Mouse (Mus musculus): ENCODE results near the gene Rai2. TPM values are rescaled to one million over a fixed set of nuclear protein-coding genes. Genes with fewer than 3 reads are reported as not detected.

The Rai2 gene
- 10 to 100 TPM; 46.2 to 51.9 (median 49.6) TPM for total RNA-seq (2022)

DNA sequence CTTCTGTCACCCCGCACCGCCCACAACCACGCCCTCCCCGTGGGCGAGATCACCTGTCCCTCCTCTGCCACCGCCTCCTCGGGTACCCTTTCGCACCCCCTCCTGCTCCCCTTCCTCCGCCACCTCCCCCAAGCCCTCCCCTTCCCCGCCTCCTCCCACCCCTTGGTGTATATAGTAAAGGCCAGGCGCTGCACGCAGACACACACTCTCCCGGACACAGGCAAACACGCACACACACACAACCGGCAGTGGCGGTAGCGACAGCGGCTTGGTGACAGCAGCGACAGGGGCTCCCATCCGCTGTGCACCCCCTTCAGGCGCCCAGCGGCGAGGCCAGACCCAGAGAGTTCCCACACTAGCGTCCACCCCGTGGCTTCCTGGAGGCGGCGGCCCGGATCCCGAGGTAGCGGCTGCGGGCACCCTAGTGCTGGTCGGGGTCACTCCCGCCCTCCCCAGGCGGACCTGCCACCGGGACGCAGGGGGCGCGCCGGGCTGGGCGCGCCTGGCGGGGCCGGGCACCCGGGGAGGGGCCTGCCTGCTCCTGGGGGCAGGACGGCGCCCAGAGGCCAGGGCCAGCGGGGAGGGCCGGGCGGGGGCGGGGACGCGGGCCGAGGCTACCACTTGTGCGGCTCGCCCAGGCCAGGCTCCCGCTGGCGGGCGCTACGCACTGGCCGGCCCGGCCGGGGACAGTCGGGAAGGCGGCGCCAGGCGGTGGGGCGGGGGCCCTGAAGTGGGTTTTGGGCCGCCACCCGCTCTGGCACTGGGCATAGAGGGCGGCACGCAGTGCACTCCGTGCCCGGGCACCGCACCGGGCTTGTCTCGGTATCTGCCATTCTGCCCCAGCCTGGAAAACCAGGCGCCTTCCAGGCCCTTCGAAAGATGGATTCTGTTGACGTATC, at the start of gene Rai2:
Gene Rai2 (plus strand): TSS at position 205 of the 899 bp plus-strand sequence.
- no peak for DNase-seq (ENCODE audit: low spot score)

DNA sequence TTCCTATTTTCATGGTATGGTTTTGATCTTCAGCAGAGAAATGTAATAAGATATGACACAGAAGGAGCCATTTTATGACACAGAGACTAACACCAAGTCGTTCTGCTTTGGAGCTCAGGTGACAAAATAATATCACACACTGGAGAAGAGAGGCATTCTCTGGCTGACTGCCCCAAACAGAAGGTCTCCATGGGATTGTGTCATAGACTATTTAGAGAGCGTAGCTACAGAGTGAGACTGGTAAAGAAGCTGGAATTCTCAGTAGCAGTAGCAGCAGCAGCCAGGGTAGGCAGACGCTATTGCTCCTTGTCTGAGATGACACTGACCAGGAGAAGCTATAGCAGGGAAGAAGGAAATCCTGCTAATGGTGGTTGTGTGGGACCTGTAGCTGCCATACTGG, 27.5 kb upstream of the Rai2 start:
- DNase-seq (ENCODE audit: low spot score), result peak; percentile 14

DNA sequence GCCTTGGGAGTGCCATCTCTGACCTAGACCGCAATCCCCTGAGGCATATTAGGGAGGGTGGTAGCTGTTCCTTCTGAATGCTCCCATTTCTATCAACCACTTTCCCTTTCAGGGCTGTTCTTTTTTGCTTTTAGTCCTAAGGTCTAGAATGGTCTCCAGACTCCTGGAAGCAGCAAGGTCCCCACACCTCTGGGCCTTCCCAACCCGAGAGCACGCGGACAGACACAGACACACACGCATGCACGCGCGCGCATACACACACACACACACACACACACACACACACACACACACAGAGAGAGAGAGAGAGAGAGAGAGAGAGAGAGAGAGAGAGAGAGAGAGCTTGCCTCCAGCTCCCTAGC, 385 bp upstream of the Rai2 start:
- no peak for DNase-seq (ENCODE audit: low spot score)

DNA sequence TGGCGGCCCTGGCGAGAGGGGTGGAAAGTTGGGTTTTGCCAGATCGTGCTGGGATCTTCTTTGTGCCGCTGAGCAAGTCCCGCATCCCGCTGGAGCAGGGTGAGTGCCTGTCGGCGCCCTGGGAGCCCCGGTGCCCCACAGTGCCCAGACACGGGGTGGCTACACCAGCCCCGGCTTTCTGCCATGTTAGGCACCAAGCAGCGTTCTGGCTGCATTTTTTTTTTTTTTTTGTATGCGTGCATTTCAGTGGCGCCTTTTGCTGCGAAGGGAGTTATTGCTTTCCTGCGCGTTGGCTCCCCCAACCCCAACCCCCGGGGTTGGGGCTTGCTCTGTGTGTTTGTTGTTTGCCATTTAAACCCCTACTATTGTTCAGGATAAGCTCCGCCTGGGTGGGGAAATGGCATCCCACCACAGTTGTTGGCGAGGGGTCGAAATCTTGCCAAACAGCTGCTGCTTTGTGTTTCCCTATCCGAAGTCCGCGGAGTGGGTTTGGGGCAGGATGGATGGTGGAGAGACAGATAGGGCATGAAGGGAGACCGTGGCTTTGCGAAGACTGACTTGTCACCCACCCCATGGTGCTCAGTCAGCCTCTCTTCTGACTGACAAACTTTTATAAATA, 1.0 kb downstream of the Rai2 start:
- no peak for DNase-seq (ENCODE audit: low spot score)

DNA sequence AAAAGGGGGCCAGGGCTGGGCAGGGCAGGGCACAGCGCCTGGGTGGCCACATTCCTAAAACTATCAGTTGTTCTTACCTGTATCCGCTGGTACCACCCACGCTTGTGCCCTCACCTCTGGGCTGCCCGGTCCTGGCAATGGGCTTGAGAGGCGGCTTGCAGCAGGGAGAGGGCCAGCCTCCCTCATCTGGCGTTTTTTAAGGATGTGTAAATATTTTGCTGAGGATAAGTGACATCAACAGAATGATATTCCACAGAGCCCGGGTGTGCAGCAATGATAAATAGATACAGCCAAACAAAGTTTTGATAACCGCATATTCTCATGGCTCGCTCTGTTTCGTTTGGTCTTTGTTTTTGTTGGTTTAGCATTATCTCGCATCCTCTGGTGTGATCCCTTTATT, 1.7 kb downstream of the Rai2 start:
- no peak for DNase-seq (ENCODE audit: low spot score)

DNA sequence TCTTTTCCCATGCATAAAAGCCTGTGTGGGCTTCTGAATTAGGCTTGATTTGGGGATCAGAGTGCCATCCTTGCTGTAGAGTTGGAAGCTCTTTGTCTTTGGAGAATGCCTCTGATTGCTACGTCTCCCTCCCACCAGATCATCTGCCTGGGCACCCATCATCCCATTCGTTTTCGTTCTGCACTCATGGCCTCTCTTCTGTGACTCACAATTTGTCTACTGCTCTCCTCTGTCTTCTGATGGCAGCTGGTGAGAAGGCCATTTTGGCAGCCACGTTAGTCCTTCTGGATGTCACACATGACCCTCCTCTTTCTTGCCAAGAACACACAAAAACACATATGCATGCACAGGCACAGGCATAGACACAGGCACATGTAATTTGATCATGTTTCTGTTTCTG, 4.2 kb downstream of the Rai2 start:
- DNase-seq (ENCODE audit: low spot score), result no peak

DNA sequence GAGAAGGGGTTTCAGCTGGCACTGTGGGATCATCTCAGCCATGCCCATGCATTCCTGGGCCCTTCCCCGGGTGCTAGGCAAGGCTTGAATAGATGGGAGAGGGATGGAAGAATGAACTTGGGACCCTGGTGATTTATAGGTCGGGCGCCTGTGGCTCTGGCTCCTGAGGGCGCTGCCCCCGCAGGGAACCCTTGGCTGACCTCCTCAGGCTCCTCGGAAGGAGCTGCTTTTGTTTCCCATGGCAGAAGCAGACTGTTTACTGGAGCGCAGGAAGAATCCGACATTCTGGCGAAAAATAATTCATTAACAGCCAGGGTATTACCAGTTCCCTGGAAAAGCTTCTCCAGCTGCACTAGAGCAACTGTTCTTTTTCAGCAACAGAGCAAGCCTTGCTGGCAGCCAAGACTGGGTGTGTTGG, 6.5 kb downstream of the Rai2 start:
- DNase-seq (ENCODE audit: low spot score), result no peak

DNA sequence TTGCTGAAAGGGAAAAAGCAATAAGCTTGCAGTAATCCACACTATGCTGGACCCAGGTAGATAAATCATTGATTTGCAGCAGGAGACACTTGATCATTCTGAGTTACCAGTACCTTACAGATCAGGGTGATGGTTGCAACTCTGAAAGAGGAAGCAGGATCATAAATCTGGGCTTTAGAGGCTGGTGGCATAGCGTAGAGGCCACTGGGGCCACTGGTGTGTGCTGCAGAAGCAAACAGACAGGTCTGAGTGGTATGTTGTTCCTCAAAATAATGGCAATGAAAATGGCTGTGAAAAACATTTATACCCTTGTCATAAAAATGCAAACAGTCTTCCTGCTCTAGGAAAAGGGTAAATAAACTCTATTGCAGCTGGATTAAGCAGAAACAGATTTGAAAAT, 9.4 kb downstream of the Rai2 start:
- DNase-seq (ENCODE audit: low spot score), result no peak

DNA sequence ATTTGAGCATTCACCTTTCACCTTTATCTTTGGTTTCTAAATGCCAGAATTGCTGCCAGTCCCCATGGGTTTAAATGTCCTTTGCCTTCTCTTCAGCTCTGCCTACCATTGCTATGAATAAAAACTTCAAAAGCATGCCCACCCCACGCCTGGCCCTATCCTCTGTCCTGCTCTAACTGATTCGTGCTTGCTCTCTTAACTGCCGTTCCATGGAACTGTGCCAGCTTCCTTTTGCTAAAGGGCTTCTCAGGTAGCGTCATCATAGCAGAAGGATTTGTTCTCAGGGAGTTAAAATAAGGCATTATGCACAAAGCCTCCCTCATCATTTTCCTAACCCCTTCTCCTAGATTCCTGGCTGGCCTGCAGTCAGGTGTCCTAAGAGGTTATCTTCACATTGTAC, 11.6 kb downstream of the Rai2 start:
- DNase-seq (ENCODE audit: low spot score), result no peak

DNA sequence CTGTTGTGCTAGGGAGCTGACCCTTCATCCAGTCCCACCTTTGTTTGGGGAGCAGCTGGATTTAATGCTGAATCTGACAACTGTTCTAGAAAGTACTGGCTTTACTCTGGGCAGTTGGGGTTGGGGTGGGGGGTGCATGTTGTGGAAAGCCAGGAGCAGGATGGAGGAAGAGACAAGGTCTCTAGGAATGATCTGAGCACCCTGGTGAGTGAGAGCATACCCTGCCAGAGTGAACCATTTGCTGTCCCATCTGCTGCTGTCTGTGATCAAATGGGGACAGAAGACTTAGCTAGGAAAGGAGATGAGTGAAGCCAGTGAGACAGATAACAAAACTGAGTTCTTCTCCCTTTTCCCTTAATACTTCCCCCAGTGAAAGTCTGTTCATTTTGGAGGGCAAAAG, 13.2 kb downstream of the Rai2 start:
- no peak for DNase-seq (ENCODE audit: low spot score)

DNA sequence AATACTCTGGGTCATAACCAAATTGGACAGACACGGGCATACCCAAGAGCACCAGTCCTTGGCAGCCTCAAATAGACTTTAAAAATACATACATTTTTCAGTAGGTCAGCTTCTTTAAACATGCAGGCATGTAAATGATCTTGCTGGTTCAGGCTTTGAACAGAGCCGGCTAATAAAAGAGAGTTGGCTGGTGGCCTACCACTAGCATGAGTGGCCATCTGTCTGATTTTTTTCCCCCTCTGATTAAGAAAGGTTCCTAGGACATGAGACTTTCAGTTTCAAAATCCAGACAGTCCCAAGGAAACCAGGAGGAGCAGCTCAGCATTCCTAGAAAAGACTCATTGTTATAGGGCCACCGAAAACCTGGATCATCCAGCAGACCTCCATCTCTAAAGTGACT, 15.0 kb downstream of the Rai2 start:
- DNase-seq (ENCODE audit: low spot score), result no peak

DNA sequence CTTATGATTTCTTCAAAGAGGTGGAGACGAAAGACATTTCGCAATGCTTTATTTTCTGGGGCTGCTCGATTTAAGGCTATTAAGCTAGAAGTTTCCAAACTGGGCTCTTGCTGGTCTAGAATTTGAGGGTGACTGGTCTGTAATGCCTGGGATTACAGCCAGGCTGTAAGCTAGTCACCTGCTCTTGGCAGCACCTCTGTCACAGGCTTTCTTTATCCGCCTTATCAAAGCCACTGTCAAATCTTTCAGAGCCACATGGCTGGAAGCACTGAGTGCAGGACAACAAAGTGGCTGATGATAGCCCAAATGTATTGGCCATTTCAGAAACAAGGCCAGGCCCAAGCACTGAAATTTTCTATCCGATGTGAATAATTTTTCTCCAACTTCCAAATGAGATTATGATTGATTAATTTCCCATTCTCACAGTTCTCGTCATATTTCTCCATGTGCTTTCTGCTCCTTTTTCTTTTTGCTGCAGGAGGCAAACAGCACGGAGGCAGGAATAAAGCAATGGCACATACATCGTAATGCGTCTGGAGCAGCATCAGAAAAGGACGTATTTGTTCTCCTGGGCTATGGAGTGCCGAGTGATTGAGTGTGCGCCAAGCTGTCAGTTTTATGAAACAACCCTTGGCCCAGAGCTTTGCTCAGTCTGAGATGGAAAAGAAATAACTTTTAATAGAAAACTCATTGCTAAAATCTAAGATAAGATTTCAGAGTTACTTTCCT, 16.9 kb downstream of the Rai2 start:
- DNase-seq (ENCODE audit: low spot score), result no peak

DNA sequence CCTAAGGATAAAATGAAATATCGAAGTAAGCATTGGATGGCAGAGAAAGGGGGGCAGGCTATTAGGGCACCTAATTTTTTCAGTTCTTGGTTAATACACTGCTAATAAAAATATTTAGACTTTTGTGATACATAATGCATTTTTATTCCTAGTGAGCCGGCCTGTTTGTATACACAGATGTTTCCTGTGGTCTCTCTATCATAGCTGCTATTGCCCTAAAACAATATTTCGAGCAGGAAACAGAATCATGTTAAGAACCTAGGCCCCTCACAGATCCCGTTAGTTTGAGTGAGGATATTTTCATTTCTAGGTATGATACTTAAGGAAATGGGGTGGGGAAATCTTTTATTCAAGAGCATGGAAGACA, 17.4 kb downstream of the Rai2 start:
- DNase-seq (ENCODE audit: low spot score), result no peak

DNA sequence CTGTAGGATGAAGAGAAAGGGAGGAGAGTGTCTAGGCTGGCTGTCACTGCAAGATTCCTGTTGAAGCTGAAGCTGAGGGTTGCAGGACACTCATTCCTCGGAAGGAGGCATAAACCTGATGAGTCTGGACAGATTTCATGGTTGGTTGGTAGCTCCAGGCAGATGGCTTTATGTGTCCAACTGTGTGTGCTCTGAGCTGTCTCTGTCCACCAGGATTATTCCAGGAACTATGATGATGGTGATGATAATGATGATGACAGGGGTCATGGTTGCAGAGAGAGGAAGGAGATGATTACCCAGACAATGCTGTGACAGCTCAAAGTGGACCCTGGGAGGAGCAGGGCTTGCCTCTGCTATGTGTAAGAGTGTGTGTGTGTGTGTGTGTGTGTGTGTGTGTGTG, 22.5 kb downstream of the Rai2 start:
- DNase-seq (ENCODE audit: low spot score), result no peak

DNA sequence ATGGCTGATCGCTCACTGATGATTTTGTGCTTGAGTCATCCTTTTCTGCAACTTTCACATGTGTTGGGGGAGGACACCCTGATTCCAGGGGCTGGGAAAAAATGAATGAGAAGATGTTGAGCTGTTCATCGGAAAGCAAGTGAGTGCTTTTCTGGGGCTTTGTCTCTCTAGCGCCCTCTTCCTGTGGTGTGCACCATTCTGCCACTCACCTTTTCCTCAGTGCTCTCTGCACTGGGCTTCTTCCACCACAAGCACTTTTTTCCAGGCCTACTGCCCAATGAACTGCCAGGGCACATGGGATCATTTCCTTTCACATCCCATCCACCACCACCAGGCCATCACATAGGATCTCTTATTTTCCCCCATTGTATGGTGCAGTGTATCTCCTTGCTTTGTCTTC, 26.2 kb downstream of the Rai2 start:
- no peak for DNase-seq (ENCODE audit: low spot score)

DNA sequence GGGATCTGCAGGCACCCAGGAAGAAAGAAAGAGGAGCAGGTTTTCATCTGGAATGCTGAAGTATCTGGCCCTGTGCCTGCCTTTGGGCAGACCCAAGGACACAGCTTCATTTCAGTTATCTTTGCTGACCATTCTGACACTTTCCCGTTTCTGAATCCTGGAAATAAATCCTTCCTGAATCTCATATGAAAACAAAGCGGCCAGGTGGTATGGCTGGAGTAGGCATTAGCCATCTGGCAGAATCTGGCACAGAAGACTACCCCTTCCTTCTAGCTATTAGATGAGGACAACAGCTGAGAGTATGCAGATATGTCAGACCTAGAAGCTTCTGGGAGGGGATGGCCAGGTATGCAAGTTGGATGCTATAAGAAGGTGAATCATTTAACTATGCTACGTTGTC, 28.4 kb downstream of the Rai2 start:
- DNase-seq (ENCODE audit: low spot score), result no peak

DNA sequence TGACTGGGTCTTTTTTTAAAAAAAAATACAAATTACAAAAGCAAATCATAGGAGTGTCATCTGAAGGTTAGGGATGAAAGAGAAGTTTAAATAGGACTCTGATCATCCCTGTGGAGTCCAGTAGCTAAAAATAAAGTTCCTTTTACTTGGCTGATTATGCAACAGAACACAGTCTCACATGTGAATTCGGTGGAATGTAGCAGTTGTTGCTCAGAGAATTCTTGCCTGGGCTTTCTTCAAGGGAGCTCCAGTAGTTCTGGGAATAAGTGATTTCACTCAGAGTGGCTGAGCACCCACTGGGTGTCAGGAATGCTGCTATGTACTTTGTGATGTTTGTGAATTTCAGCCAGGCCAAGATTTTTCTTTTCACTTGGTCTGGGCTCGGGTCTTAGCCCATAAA, 30.5 kb downstream of the Rai2 start:
- DNase-seq (ENCODE audit: low spot score), result no peak

DNA sequence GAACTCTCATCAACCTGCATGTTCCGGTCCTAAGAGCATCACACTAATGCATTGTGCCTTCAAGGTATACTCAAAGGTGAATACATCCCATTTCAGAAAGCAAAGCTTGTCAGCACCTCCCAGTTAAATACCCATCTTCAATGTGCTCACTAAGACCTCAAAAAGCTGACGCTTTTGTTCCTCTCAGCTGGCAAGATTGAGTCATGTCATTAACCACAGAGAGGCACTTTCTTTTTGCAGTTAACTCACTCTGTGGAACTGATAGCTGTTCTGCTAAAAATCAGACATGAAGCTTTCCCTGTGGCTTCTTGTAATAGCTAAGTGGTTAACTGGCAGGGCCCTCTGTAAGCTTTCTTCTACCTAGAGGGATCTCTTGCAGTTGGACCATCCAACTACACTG, 36.6 kb downstream of the Rai2 start:
- no peak for DNase-seq (ENCODE audit: low spot score)

DNA sequence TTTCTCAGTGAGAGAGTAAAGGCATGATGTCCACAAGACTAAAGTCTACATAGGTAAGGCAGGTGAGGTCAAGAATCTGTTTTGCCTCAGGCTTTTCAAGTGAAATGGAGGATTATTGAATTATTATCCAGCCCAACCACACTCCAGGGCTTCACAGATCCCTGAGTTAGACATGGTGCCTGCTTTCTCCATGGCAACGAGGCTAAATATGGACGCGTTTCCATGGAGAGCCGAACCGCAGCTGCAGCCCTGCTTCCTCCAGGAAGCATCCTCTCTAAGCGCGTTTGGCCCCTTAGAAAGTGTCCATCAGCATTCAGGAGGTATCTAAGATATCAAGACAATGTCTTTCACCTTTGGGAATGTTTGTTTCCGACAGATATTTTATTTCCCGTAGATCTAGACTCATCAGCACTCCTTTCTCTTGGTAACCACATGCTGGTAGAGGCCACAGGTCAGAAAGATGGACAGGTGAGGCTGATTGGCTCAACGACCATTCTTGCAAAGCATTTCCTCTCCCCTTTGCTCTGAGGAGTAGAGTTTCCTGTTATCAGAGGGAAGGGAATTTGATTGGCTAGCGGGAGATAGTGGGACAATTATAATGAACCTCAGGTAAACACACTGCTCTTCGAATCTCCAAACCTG, 59.6 kb downstream of the Rai2 start:
- no peak for DNase-seq (ENCODE audit: low spot score)

DNA sequence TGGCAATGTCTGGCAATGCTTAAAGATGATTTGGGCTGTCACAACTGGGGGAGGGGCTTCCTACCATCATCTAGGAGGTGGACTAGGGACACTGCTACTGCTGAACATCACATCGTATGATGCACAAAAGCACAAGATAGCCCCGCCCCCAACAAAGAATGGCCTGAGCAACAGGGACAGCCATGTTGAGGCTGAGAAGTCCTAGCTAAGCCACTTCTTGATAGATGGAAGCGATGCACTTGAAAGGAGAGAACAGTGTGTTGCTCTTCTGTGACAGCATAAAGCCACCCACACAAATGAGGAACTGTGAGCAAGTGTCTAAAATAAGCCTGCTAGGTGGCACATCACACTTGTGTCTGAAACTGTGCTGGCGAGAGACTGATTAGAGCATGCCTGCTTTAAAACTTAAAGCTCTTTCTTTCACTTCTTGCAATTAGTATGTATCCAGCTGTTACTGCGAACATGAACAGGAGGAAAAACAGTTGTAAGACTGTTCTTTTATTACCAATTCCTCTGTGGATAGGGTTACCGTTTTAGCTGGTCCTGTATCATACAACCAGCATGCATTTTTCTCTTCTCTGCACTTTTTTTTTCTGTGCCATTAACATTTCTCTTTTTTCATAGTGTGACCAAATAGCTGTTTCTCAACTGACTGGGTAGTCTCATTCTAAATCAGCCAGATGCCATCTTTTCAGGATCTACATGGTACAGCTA, 63.6 kb downstream of the Rai2 start:
- DNase-seq (ENCODE audit: low spot score), result no peak

DNA sequence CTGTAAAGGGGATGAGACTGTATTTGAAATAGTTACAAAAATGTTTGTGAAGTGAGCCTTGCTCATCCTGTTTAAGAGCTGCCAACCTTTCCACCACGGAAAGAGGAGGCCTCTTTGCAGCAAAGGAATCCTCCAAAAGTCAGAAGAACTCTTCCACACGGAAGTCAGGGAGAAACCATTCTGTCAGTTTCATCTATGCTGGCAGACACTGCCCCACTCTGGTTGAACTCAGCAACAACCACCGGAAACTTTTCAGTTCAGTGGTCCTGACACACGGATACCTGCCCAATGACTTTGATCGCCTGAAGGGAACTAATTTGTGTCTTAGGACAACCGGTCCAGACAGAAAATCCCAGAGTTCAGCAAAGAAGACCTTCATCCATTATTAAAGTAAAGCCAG, 73.3 kb downstream of the Rai2 start:
- no peak for DNase-seq (ENCODE audit: low spot score)

DNA sequence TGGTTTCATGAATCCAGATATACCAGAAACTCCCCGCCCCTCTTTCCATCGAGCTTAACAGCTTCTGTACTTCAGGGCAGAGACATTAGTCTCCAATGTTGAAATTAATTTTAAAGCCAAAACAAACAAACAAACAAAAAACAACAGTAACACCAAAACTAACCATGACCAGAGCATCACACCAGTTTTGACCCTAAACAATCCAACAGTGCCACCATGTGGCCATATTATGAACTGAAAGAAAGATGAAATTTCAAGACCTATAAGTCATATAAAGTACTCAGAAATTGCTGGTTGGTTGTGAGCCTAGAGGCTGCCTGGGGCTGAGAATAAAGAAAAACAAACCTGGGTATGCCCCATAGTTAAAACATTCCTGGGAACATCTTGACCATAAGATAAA, 109.3 kb downstream of the Rai2 start:
- peak; percentile 23 for DNase-seq (ENCODE audit: low spot score)

Data from heart, adult 8-10 months (tissue).